Mouse (Mus musculus): Measurements from ENCODE around the gene Faf2. TPM values are rescaled to one million over a fixed set of nuclear protein-coding genes. Genes with fewer than 3 reads are reported as not detected.

Faf2 gene
- polyA plus RNA-seq (2016; fragmentation: Nextera tagmentation; extraction: Ambion mirVana) = 80.1 and 83.8 TPM in 2 replicates

DNA sequence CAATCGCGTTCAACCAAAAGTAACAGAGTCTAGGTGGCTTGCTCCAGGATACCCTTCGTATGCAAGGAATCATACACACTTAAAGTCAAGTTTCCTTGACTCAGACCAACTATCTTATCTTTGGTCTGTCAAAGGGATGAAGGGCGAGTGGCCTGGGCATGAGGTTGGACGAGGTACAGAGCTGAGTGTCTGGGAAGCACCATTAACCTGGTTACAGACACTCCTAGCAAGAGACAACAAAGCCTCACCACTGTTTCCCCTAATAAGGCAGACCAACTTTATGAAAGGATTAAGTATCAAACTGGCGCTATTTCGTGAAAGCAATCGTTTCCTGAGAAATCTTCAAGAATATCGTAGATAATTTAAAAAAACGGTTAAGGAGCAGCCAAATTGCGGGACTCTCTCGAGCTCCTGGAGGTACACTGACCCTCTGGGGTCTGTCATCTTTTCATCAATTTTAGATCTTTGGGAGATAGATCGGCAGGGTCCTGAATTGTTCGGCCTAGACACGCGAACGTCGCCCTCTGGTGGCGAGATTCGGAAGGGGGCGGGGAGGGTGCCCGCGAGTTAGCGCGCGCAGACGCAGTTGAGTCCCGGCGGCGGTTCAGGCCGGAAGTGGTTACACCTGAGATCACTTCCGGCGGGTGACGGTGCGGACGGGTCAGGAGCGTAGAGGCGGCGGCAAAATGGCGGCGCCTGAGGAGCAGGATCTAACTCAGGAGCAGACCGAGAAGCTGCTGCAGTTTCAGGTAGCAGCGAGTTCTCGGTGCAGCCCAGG lies at the start of gene Faf2:
Gene Faf2 (plus strand): TSS at position 630 of the 778 bp plus-strand sequence.
- Histone ChIP-seq H3K4me3 (peak within 1 kb of the TSS; percentile 97), H3K4me1 (peaks cover 27% of the 10 kb centered on the region), H3K36me3 (replicated peaks) (peaks cover 20% of the 10 kb centered on the region), H3K9me3 (no peaks in the 10 kb centered on the region), H3K27ac (peak within 1 kb of the TSS; percentile 98), H3K27me3 (ENCODE audit: poor library complexity, severe bottlenecking) (no peaks in the 10 kb centered on the region)
- peak; percentile 98 for DNase-seq (ENCODE audit: extremely low spot score, low spot score)
- WGBS = 11% methylated on average over 44 of the region's 44 CpGs

DNA sequence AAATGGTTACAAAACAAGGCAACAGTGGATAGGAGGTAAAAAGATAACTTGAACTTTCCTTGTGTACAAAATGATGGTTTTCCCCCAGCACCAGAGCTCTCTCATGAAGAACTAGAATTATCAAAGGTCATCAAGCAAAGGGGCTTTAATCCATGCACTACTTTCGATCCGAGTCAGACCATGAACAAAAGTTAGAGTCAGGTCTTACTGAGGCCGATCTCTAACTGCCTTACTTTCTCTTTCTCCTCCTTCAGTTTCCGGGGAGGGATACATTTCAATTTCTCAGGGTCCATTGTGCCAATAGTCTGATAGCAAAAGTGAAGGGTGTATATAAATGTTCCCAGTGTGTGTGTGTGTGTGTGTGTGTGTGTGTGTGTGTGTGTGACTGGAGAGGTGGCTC lies 49.0 kb upstream of the Faf2 start:
- H3K4me1 ChIP-seq = peaks cover 38% of the 10 kb centered on the region
- H3K4me3 ChIP-seq = no peak overlapping the region
- peaks cover 19% of the 10 kb centered on the region for H3K27me3 ChIP-seq (ENCODE audit: poor library complexity, severe bottlenecking)
- H3K27ac ChIP-seq = no peak overlapping the region
- peaks cover 16% of the 10 kb centered on the region for H3K36me3 ChIP-seq (replicated peaks)
- no peaks in the 10 kb centered on the region for H3K9me3 ChIP-seq
- no peak for DNase-seq (ENCODE audit: extremely low spot score, low spot score)
- WGBS = 88% methylated on average over 4 of the region's 4 CpGs

DNA sequence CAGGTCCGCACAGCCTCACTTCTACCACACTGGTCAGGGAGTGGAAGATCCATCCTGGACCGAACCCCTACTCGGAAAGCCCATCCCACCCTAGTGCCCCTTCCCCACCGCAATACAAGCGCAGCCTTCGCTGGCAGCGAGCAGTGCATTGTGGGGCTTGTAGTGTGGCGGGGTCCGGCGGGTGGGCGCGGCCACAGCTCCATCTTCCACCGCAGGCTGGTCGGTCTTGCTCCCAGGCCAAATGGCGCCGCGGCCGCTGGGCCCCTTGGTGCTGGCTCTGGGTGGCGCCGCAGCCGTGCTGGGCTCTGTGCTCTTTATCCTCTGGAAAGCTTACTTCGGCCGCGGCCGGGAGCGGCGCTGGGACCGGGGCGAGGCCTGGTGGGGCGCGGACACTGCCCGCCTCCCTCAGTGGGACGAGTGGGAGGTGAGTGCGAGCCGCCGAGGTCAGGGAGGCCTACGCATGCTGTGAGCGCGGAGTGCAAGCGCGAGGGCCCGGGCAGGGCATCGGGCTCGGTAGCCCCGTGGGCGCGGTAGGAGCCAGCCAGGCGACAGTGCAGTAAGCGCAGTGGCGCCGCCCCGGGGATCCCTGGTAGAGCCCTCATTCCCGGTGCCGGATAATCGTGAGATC lies 46.6 kb upstream of the Faf2 start, which contains the start of gene Arl10:
Gene Arl10 (plus strand): TSS at position 162 of the 628 bp plus-strand sequence.
- peak; percentile 86 for DNase-seq (ENCODE audit: extremely low spot score, low spot score)
- Histone ChIP-seq H3K9me3 (no peaks in the 10 kb centered on the region), H3K27me3 (ENCODE audit: poor library complexity, severe bottlenecking) (peaks cover 19% of the 10 kb centered on the region), H3K36me3 (replicated peaks) (peaks cover 39% of the 10 kb centered on the region), H3K4me1 (peaks cover 38% of the 10 kb centered on the region), H3K27ac (peak within 1 kb of the TSS; percentile 93), H3K4me3 (peak within 1 kb of the TSS; percentile 88)
- WGBS = under 1% methylated on average over 55 of the region's 55 CpGs

DNA sequence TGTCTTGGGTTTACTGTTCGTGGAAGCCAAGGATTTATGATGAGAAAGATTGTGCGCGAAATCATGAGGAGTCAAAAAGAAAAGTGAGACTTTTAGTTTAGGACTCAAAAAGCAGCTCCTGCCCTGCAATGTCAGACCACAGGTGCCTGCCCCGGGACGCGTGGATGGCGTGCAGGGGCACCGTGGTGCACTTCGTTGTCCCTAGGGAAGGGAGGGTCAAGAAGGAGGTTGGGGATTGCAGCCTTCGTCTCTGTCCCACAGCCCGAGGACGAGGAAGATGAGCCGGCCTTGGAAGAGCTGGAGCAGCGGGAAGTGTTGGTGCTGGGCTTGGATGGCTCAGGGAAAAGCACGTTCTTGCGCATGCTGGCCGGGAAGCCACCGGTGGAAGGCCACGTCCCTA lies 46.1 kb upstream of the Faf2 start:
- Histone ChIP-seq H3K27ac (peak overlapping the region; percentile 93), H3K4me1 (peaks cover 38% of the 10 kb centered on the region), H3K27me3 (ENCODE audit: poor library complexity, severe bottlenecking) (peaks cover 19% of the 10 kb centered on the region), H3K36me3 (replicated peaks) (peaks cover 45% of the 10 kb centered on the region), H3K9me3 (no peaks in the 10 kb centered on the region), H3K4me3 (peak overlapping the region; percentile 88)
- peak; percentile 30 for DNase-seq (ENCODE audit: extremely low spot score, low spot score)
- WGBS = 5% methylated on average over 19 of the region's 19 CpGs

DNA sequence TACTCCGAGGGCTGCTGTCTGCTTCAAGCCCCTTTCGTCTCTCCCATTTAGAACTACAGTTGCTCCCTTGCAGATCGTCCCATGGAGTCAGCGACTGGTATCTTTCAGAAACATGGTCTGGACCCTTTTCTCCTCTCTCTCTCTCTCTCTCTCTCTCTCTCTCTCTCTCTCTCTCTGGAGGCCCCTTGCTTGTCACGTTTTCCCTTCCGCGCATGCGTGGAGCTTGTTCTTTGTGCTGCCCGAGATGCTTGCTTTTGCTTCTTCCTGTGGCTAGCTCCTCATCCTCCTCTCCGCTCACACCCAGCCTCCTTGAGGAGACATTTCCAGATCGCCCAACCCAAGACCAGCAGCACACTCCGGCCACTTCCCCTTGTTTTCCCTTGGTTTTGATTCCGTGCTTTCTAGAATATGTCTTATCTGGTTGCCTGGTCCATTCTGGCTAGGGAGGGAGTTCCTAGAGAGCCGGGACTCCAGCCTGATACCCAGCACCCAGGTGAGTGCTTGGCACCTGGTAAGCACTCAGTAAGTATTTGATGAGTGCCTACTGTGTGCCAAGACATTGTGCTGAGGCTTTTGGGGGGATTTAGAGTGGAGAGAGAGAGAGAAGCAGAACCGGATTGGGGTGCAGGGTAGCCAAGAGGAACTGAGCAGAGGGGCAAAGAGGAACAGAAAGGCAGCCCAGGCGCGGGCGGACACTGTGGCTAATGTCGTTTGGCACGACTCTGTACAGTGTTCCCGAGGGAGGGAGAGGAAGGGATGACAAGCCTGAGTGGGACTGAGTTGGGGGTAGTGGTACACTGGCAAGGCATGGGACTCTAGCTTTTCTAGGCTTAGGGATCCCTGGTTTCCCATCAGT lies 43.7 kb upstream of the Faf2 start:
- DNase-seq (ENCODE audit: extremely low spot score, low spot score) = no peak
- Histone ChIP-seq H3K4me1 (peaks cover 34% of the 10 kb centered on the region), H3K4me3 (peak overlapping the region; percentile 16), H3K36me3 (replicated peaks) (peaks cover 69% of the 10 kb centered on the region), H3K27me3 (ENCODE audit: poor library complexity, severe bottlenecking) (peaks cover 16% of the 10 kb centered on the region), H3K9me3 (no peaks in the 10 kb centered on the region), H3K27ac (no peak overlapping the region)
- WGBS = 88% methylated on average over 21 of the region's 21 CpGs

DNA sequence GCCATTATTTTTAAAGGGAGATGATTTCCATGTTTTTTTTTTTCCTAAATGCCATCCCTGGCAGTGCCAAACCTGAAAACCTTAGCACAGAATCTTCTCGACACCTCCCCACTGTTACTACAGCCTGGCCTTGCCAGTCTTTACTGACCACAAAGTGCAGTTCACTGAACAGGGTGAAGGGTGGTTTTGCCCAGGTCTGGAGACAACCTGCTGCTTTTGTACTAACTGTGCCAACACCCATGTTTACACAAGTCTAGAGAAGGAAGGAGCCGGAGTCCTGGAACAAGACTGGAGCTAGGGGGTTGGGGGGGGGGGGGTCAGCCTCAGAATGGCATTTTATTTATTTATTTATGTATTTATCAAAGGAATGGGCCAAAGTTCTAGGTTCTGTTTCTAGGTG lies 40.2 kb upstream of the Faf2 start:
- peaks cover 99% of the 10 kb centered on the region for H3K36me3 ChIP-seq (replicated peaks)
- WGBS = 95% methylated on average over 2 of the region's 2 CpGs
- H3K9me3 ChIP-seq = no peaks in the 10 kb centered on the region
- H3K27ac ChIP-seq = no peak overlapping the region
- no peak overlapping the region for H3K4me3 ChIP-seq
- H3K27me3 ChIP-seq (ENCODE audit: poor library complexity, severe bottlenecking) = no peaks in the 10 kb centered on the region
- H3K4me1 ChIP-seq = peaks cover 13% of the 10 kb centered on the region
- DNase-seq (ENCODE audit: extremely low spot score, low spot score) = no peak

DNA sequence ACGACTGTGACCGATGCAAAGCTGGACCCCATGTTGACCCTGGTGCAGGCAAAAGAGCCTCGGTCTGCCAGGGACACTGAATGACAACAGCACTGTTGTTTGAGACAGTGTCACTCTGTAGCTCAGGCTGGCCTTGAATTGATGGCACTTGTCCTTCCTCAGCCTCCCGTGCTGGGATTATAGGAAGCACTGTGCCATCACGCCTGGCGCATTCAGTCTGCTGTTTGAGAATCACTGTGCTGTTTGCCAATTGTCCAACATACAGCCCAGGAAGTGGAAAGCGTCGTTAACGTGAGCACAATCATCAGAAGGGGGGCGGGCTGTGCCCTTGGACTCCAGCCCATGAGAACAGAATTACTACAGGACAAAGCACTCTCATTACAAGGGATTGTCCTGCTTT lies 39.5 kb upstream of the Faf2 start:
- no peak for DNase-seq (ENCODE audit: extremely low spot score, low spot score)
- Histone ChIP-seq H3K36me3 (replicated peaks) (peaks cover 100% of the 10 kb centered on the region), H3K4me1 (peaks cover 6% of the 10 kb centered on the region), H3K27ac (no peak overlapping the region), H3K27me3 (ENCODE audit: poor library complexity, severe bottlenecking) (no peaks in the 10 kb centered on the region), H3K9me3 (no peaks in the 10 kb centered on the region), H3K4me3 (no peak overlapping the region)
- 86% methylated on average over 10 of the region's 10 CpGs for WGBS

DNA sequence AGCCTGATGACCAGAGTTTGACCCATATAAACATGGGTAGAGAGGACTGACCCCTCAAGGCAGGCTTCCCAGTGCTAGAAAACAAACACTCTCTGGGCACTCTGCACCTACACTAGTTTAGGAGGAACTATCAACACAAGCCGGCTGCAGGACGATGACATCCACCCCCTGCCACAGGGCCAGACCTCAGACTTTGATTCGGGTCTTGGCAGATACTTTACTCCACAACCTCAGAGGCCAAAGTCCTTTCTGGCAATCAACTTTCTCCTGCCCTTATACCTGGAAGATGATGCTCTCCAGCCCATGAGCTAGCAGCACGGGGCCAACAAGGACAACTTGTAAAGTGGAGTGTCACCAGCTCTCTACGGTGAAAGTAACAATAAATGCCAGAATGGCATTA lies 38.7 kb upstream of the Faf2 start:
- no peak overlapping the region for H3K4me3 ChIP-seq
- no peaks in the 10 kb centered on the region for H3K9me3 ChIP-seq
- no peak for DNase-seq (ENCODE audit: extremely low spot score, low spot score)
- peaks cover 100% of the 10 kb centered on the region for H3K36me3 ChIP-seq (replicated peaks)
- H3K27ac ChIP-seq = no peak overlapping the region
- H3K4me1 ChIP-seq = peaks cover 4% of the 10 kb centered on the region; the same call in 1 of the 2 replicates
- 91% methylated on average over 5 of the region's 5 CpGs for WGBS
- H3K27me3 ChIP-seq (ENCODE audit: poor library complexity, severe bottlenecking) = no peaks in the 10 kb centered on the region

DNA sequence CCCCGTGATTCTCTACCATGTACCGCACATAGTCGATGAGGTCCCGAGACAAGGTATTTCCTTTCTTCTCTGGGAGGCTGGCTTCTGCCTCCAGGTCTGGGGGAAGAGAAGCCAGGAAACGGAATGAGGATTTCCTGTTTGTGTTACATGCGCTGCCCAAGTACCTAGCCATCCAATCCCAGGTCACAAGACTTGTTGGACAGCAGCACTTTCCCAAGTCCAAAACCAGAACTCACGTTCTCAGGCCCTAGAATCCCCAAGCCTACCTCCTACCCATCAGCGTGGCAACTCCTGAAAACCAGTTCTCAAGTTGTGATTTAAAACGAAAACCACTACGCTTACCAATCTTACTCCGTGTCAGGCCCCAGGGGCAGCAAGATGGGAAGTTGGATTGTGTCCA lies 35.8 kb upstream of the Faf2 start:
- peaks cover 80% of the 10 kb centered on the region for H3K36me3 ChIP-seq (replicated peaks)

DNA sequence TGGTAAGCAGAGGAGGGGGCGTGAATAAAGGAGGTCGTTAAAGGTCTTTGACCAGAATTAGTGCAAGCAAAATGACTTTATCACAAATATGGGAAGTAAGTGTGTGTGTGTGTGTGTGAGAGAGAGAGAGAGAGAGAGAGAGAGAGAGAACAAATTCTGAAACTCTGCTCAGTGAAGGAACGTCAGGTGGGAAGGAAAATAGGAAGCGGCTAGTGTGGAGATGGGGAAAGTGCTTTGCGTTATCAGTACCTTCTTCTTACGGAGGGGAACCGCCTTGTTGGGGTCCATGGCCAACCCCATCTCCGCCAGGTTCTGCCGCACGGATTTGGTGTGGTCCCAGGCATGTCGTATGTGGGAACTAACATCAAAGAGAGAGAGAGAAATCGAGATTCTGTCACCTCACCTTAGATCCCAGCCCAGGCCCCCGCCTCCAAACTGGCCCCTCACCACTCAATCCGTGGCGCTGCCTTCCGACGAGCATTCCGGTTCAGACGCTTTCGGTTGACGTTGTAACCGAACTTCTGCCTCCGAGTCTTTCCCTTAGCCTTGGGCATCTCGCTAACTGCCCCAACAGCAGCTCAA lies 32.1 kb upstream of the Faf2 start:
- Histone ChIP-seq H3K4me3 (peak overlapping the region; percentile 92), H3K36me3 (replicated peaks) (peaks cover 56% of the 10 kb centered on the region), H3K27me3 (ENCODE audit: poor library complexity, severe bottlenecking) (no peaks in the 10 kb centered on the region; the same call in 1 of the 2 replicates), H3K9me3 (no peaks in the 10 kb centered on the region), H3K4me1 (peaks cover 29% of the 10 kb centered on the region), H3K27ac (peak overlapping the region; percentile 89)
- WGBS = 2% methylated on average over 24 of the region's 24 CpGs
- DNase-seq (ENCODE audit: extremely low spot score, low spot score) = no peak

More for the DNA sequence above, 35.8 kb upstream of the Faf2 start:
- no peak overlapping the region for H3K4me3 ChIP-seq
- no peak overlapping the region for H3K27ac ChIP-seq
- H3K4me1 ChIP-seq = peaks cover 21% of the 10 kb centered on the region
- 92% methylated on average over 11 of the region's 11 CpGs for WGBS
- no peak for DNase-seq (ENCODE audit: extremely low spot score, low spot score)
- H3K9me3 ChIP-seq = no peaks in the 10 kb centered on the region
- no peaks in the 10 kb centered on the region for H3K27me3 ChIP-seq (ENCODE audit: poor library complexity, severe bottlenecking)

DNA sequence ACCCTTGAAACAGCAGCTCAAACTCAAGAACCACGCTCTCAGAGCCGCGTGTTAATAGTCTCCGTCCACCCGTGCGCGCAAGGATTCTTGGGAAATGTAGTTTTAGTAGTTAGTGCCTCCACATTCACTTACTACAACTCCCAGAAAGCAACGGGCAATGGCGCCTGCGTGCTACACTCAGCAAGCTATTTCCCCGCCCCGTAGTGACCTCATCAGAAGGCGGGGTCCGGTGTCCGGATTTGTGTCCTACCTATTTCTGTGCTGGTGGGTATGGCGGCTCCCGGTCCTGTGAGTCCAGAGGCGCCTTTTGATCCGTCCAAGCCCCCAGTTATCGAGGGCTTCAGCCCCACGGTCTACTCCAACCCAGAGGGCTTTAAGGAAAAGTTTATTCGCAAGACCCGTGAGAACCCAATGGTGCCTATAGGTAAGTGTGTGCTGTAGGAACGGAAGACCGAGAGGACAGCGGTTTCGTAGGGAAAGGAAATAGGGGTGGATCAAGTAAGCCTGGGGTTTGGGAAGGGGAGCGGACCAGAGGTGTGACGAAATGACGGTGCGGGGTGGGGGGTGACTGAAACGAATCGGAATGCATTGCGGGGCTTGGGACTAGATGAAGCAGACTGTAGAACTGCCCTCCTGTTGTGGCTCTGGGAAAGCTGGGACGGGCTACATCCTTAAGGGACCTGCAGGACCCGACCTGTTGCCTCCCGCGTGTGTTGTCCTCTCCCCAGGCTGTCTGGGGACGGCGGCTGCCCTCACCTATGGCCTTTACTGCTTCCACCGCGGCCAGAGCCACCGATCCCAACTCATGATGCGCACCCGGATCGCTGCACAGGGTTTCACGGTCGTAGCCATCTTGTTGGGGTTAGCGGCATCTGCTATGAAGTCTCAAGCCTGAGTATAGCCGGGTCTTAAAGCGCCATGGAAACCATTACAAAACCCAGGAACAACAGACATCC lies 31.3 kb upstream of the Faf2 start, which contains the start of the genes Nop16 and Higd2a:
Gene Nop16 (minus strand): TSS at position 95 of the 956 bp plus-strand sequence.
Gene Higd2a (plus strand): TSS at position 212 of the 956 bp plus-strand sequence.
- WGBS = under 1% methylated on average over 51 of the region's 51 CpGs
- Histone ChIP-seq H3K27ac (peak within 1 kb of the TSS; percentile 89), H3K27me3 (ENCODE audit: poor library complexity, severe bottlenecking) (no peaks in the 10 kb centered on the region; the same call in 1 of the 2 replicates), H3K4me1 (peaks cover 29% of the 10 kb centered on the region), H3K36me3 (replicated peaks) (peaks cover 53% of the 10 kb centered on the region), H3K4me3 (peak within 1 kb of the TSS; percentile 92), H3K9me3 (no peaks in the 10 kb centered on the region)
- DNase-seq (ENCODE audit: extremely low spot score, low spot score) = peak; percentile 96

Data from forebrain, embryonic 10.5 days (tissue).